Mouse (Mus musculus): ENCODE measurements around the gene Smarcd3.

Gene Smarcd3

DNA sequence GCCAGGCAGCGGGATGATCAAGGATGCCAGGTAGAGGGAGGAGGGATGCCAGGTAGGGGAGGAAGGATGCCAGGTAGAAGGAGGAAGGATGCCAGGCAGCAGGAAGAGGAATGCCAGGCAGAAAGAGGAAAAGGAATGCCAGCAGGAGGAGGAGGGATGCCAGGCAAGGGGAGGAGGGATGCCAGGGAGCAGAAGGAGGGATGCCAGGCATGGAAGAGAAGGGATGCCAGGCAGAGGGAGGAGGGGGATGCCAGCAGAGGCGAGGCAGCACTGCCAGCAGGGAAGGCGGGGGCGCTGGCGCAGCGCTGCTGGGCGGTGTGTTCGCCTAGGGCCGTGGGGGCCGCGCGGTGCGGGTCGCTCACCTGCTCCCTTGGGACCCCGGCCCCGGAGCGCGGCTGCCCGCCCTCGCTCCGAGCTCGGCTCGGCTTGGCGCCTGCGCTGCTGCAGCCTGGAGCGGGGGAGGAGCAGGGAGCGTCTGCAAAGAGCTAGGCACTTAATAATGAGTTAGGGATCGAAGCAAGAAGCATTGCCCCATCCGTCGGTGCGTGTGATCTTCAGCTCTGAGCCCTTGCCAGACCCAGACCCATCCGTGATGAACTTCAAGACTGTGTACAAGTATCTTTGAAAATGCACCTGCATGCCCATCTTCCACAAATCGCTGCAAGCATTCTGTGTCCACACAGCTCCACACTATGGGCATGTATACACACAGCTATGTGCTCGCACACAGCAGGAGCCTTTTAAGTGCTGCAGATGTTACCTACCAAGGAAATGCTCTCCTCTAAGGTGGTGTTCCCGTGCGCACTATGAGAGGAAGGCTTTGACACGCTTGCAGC lies at the start of gene Smarcd3:
Gene Smarcd3 (minus strand): TSS at position 426 of the 836 bp plus-strand sequence.
- in situ Hi-C loops (cut with MboI) = no loop called here

- in situ Hi-C loops (cut with MboI) = loop anchor here (25.0 kb wide), 1 partner anchor 351 kb away; no protein-coding TSS in a partner anchor
These were observed 37.2 kb upstream of the Smarcd3 start for GRCm38 (mm10) chr5:24661457-24661856.

GRCm38 (mm10) chr5:24659708-24660423 lies 35.7 kb upstream of the Smarcd3 start:
- in situ Hi-C loops (cut with MboI) = loop anchor here (25.0 kb wide), 1 partner anchor 352 kb away; no protein-coding TSS in a partner anchor

DNA sequence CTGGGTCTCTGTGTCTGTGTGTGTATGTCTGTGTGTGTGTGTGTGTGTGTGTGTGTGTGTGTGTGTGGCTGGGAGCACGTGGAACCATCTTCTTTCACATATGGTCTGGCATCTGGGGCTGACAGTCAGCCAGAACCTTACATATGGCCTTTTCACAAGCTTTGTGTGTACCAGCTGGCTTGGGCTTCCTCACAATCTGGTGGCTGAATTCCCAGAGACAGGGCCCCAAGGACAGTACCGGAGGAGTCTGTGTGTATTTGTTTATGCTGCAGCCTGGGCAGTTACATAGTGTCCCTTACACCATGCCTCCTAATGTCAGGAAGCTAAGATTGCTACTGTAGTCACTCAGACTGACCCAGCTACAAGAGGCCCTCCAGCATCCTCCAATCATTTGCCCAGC lies 32.9 kb upstream of the Smarcd3 start:
- in situ Hi-C loops (cut with MboI) = loop anchor here (25.0 kb wide), 1 partner anchor 355 kb away; no protein-coding TSS in a partner anchor

DNA sequence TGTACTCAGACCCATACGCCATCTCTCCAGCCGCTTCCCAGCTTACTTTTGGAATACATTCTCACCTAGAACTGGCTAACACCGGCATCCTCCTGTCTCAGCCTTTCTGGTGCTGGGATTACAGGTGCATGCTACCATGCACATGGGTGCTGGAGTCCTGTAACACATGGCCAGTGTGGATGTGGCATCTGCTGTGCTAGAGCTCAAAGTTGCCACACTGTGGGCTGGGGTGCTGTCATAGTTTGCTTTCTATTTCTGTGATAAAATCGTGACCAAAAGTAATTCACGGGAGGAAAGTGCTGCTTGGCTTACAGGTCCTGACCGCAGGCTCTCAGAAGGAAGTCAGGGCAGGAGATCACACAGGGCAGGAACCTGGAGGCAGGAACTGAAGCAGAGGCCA lies 30.3 kb upstream of the Smarcd3 start:
- in situ Hi-C loops (cut with MboI) = loop anchor here (25.0 kb wide), 1 partner anchor 358 kb away; no protein-coding TSS in a partner anchor

GRCm38 (mm10) chr5:24652780-24653179 lies 28.6 kb upstream of the Smarcd3 start:
- in situ Hi-C loops (cut with MboI) = loop anchor here (25.0 kb wide), 1 partner anchor 360 kb away; no protein-coding TSS in a partner anchor

- in situ Hi-C loops (cut with MboI) = loop anchor here (25.0 kb wide), 1 partner anchor 360 kb away; no protein-coding TSS in a partner anchor
These were observed 27.8 kb upstream of the Smarcd3 start for GRCm38 (mm10) chr5:24651768-24652752.

DNA sequence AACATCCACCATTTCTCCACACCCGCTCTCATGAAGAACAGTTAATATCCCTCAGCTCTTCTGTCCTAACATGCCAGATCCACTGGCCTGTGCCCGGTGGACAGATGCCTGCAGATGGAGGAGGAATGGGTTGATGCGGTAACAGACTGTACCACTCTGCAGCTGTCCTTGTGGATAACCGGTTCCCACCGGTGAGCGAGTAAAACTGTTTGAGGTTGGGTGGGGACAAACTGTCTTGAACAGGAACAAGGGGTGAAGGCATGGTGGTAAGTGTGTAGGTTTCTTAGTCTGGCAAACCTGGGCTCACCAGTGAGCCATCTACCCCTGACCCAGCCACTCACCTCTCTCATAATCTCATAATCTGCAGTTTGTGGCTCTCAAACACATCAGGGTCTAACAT lies 27.1 kb upstream of the Smarcd3 start:
- in situ Hi-C loops (cut with MboI) = loop anchor here (25.0 kb wide), 1 partner anchor 361 kb away; no protein-coding TSS in a partner anchor

DNA sequence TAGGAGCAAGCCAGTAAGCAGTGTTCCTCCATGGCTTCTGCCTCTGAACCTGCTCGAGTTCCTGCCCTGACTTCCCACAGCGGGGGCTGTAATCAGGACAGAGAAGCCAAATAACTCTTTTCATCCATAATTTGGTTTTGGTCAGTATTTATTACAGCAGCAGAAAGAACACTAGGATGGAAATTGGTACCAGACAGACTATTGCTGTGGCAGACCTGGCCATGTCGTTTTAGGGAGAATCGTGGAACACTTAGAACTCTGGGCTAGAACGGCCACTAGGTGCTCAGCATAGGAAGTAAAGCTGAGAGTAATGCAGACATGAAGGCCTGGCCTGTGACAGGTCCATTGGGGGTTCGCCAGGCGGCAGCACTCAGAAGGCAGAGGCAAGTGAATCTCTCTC lies 25.5 kb upstream of the Smarcd3 start:
- in situ Hi-C loops (cut with MboI) = loop anchor here (25.0 kb wide), 1 partner anchor 363 kb away; no protein-coding TSS in a partner anchor

DNA sequence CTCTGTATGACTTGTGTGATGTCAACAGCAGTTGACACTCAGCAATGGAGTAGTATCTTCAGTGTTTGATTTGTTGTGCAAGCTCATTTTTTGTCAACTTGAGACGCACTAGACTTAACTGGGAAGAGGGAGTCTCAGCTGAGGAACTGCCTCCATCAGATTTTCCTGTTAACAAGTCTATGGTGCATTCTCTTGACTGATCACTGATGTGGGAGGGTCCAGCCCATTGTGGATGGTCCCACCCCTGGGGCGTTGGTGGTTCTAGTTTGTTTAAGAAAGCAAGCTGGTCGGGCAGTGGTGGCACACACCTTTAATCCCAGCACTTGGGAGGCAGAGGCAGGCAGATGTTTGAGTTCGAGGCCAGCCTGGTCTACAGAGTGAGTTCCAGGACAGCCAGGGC lies 25.0 kb upstream of the Smarcd3 start:
- in situ Hi-C loops (cut with MboI) = no loop called here

DNA sequence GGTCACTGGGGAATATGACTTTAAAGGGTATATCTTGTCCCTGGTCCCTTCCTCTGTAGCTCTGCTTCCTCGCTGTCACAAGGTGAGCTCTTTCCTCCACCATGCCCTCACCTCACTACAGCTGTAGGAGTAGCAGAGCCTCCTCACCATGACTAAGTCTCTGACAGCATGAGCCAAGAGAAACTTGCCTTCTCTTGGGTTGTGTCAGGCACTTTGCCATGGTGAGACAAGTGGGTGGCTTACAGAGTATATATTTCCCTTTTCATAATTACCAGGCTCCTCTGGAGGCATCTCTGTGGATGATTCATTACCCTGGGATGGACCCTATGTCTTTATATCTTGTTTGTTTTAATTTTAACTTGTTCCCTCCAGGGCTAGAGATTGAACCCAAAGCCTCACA lies 21.2 kb upstream of the Smarcd3 start:
- in situ Hi-C loops (cut with MboI) = no loop called here

- in situ Hi-C loops (cut with MboI) = no loop called here
These were observed 14.9 kb upstream of the Smarcd3 start for GRCm38 (mm10) chr5:24639081-24639480.

DNA sequence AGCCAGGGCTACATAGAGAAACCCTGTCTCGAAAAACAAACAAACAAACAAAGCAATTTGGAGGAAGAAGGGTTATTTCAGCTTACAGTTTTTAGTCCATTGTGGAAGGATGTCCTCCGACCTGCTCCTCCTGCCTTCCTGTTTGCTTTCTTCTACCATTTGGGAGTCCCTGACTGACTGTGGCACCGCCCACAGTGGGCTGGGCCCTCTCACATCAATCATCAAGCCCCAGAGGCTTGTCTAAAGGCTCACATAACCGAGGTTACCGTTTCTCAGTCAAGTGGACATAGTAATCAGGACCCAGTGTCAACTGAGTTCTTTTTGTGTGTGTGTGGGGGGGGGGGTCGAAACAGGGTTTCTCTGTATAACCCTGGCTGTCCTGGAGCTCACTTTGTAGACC lies 13.9 kb upstream of the Smarcd3 start:
- in situ Hi-C loops (cut with MboI) = no loop called here

DNA sequence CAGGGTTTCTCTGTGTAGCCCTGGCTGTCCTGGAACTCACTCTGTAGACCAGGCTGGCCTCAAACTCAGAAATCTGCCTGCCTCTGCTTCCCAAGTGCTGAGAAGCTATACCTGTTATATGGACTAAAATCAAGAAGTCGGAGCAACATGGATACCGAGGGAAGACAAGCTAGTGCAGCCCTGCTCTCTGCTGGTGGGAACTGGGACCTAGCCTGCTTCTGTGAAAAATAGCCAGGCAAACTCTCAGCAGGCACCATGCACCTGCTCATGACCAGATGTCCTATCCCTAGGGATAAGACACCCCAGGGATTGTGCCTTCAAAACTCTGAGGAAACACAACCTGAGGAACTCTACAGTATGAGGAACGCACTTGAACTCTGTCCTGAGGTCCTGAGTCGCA lies 12.8 kb upstream of the Smarcd3 start:
- in situ Hi-C loops (cut with MboI) = no loop called here

GRCm38 (mm10) chr5:24635526-24636141 lies 11.4 kb upstream of the Smarcd3 start:
- in situ Hi-C loops (cut with MboI) = no loop called here

GRCm38 (mm10) chr5:24635093-24635492 lies 10.9 kb upstream of the Smarcd3 start:
- in situ Hi-C loops (cut with MboI) = no loop called here

- in situ Hi-C loops (cut with MboI) = no loop called here
These were observed 5.5 kb upstream of the Smarcd3 start for GRCm38 (mm10) chr5:24629712-24630111.

DNA sequence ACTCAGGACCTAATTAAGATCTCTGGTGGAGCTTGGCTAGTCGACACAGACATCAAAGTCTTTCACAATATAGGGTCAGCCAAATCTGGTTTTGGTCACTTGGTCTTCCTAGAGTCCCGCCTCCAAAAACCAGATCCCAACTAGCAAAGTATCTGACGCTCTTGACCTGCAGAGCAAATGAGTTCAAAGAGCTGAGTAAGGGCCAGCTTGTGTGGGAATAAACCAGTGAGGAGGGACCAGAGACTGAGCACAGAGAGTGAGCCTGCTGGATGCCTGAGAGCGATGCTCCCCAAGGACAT lies 560 bp upstream of the Smarcd3 start:
- in situ Hi-C loops (cut with MboI) = no loop called here

GRCm38 (mm10) chr5:24623041-24623985 lies 898 bp downstream of the Smarcd3 start:
- in situ Hi-C loops (cut with MboI) = no loop called here
